Mouse (Mus musculus) cerebellum, postnatal 10 days (tissue): Measurements from ENCODE around the gene S100a1.

Experiments
- DNase-seq, 2 experiments: peaks; one replicate each; pipeline ENCODE4 v3.0.0; 2021; ENCODE audit warnings: mixed read lengths in 2 of 2

Gene S100a1

GRCm38 (mm10) chr3:90513796-90514590 is at the start of gene S100a1, which contains the start of gene S100a13:
S100a1 (minus strand) TSS chr3:90514392.
S100a13 (plus strand) TSS chr3:90514435.
- peak; percentile 49 to 58 for DNase-seq

GRCm38 (mm10) chr3:90560008-90560628 is 45.9 kb upstream of the S100a1 start, which contains the start of gene S100a3:
S100a3 (plus strand) TSS chr3:90560578.
- DNase-seq = peak in 1 of 2 experiments; percentile 5

- DNase-seq = peak; percentile 16 to 45
Measured at GRCm38 (mm10) chr3:90555954-90556353, 41.8 kb upstream of the S100a1 start.

GRCm38 (mm10) chr3:90552231-90552630 is 38.0 kb upstream of the S100a1 start:
- DNase-seq = no peak

- DNase-seq = no peak
Measured at GRCm38 (mm10) chr3:90550421-90550790, 36.2 kb upstream of the S100a1 start.

- DNase-seq = no peak
Measured at GRCm38 (mm10) chr3:90549676-90550420, 35.7 kb upstream of the S100a1 start.

GRCm38 (mm10) chr3:90540904-90541303 is 26.7 kb upstream of the S100a1 start:
- peak; percentile 29 to 35 for DNase-seq

- DNase-seq = no peak
Measured at GRCm38 (mm10) chr3:90537905-90538296, 23.7 kb upstream of the S100a1 start.

- DNase-seq = peak; percentile 62 to 72
Measured at GRCm38 (mm10) chr3:90537141-90537904, 23.1 kb upstream of the S100a1 start, which contains the start of gene S100a16. S100a16 (plus strand) TSS chr3:90537254.

GRCm38 (mm10) chr3:90535446-90535845 is 21.3 kb upstream of the S100a1 start:
- no peak for DNase-seq

GRCm38 (mm10) chr3:90531713-90532112 is 17.5 kb upstream of the S100a1 start:
- DNase-seq = no peak

GRCm38 (mm10) chr3:90527291-90527873 is 13.2 kb upstream of the S100a1 start:
- no peak for DNase-seq

GRCm38 (mm10) chr3:90526580-90526979 is 12.4 kb upstream of the S100a1 start, which contains the start of gene S100a14:
S100a14 (plus strand) TSS chr3:90526856.
- DNase-seq = no peak

GRCm38 (mm10) chr3:90526076-90526475 is 11.9 kb upstream of the S100a1 start:
- DNase-seq = no peak

- DNase-seq = peak; percentile 63 to 75
Measured at GRCm38 (mm10) chr3:90525421-90525820, 11.2 kb upstream of the S100a1 start.

GRCm38 (mm10) chr3:90517711-90518110 is 3.5 kb upstream of the S100a1 start:
- no peak for DNase-seq

GRCm38 (mm10) chr3:90515789-90516188 is 1.6 kb upstream of the S100a1 start:
- DNase-seq = no peak

GRCm38 (mm10) chr3:90515242-90515641 is 1.1 kb upstream of the S100a1 start:
- DNase-seq = peak in 1 of 2 experiments; percentile 30

GRCm38 (mm10) chr3:90514691-90515090 is 499 bp upstream of the S100a1 start:
- peak; percentile 31 to 42 for DNase-seq

- DNase-seq = no peak
Measured at GRCm38 (mm10) chr3:90512948-90513642, 1.1 kb downstream of the S100a1 start.

- DNase-seq = no peak
Measured at GRCm38 (mm10) chr3:90512276-90512675, 1.9 kb downstream of the S100a1 start.
